Mouse (Mus musculus): ENCODE data around the gene Rln3. TPM values are rescaled to one million over a fixed set of nuclear protein-coding genes. Genes with fewer than 3 reads are reported as not detected.
"Not testable (repeated sequence)": the region's sequence is repeated elsewhere in the genome, so short reads cannot be mapped to it uniquely, and the experiment has no call there.

Rln3 gene
- total and polyA plus RNA-seq, 3 experiments, result not detected

DNA sequence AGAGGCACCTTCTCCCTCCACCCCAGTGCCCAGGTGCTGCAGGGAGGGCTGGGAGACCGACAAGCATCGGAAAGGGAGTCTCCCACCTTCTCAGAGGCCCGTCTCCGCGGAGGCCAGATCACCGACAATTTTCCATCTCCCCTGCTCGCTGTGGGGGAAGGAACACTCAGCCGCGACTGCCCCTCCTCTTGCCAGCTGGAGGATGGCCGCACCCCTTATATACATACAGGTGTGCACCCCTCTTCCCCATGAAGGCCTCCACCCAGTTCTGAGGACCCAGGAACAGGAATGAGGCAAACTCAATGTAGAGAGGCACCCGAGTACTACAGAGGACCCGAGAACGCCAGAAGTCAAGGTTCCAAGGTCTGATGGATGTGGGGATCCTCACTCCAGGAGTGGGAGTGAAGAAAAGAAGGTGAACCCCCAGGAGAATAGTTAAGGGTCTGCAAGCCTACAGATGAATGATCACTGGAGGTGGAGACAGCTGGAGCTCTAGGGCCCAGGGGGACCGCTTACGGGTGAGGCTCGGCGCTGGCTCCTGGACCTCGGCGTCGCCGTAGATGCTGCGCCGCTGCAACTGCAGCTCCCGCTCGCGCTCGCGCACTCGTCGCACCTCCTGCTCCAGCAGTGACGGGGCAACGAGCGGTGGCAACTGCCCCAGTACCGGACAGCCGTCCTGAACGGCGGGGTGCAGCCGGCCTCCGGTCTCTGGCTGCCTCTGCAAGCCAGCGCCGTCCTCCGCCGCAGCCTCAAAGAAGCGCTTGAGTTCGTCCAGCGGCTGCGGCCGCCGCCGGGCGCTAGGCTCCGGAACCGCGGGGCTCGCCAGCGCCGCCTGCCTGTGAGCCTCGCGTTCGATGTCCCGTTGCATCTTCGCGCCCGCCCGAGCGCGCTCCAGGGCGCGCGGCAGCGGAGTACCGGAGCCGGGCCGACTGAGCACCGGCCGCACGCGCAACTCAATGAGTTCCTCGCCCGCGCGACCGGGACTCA, 33.9 kb downstream of the Rln3 start:
- Histone ChIP-seq H3K36me3 (replicated peaks) (peaks cover 2% of the 10 kb centered on the region), H3K27me3 (ENCODE audit: insufficient read depth, low read length) (peaks cover 27% of the 10 kb centered on the region), H3K4me1 (ENCODE audit: insufficient read depth, low read depth, low read length) (no peaks in the 10 kb centered on the region), H3K4me3 (ENCODE audit: low read depth, low read length) (no peak overlapping the region; the same call in 1 of the 2 replicates), H3K9me3 (replicated peaks) (peaks cover 27% of the 10 kb centered on the region)
- no peak for DNase-seq (ENCODE audit: low spot score)
- TF ChIP-seq GATA1 (IDR thresholded peaks at IDR 0.05; ENCODE audit: borderline replicate concordance, low read length) (no peak), POLR2AphosphoS5 (IDR thresholded peaks at IDR 0.05; ENCODE audit: insufficient replicate concordance, low read depth, low read length) (no peak), CTCF (IDR thresholded peaks at IDR 0.05; ENCODE audit: low read depth, low read length) (no peak), GATA2 (IDR thresholded peaks at IDR 0.05; ENCODE audit: borderline replicate concordance, low read depth, low read length) (no peak), TAL1 (conservative IDR thresholded peaks at IDR 0.05; ENCODE audit: low read depth, low read length) (no peak)
- no peak for ATAC-seq (ENCODE audit: extremely low read depth, insufficient number of reproducible peaks, low FRiP score, poor library complexity, severe bottlenecking)

DNA sequence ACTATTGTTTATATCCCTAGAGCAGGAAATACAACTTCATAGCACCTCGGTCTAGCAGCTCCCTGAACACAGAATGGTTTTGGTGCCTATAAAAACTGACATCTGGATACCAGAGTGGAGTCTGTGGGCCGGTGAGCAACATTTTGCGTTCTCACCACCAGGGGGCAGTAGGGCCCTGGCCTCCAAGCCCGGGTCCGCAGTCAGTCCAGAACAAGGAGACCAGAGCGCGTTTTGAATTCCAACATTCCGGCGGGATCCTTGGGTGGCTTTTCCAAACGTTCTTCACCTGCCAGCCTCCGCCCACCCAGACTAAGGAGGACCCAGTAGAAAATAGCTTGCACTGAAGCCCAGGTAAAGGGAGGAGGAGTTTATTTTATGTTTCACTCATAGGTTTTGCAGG, 34.9 kb downstream of the Rln3 start:
- DNase-seq (ENCODE audit: low spot score) (no peak), ATAC-seq (ENCODE audit: extremely low read depth, insufficient number of reproducible peaks, low FRiP score, poor library complexity, severe bottlenecking) (no peak; the same call in 1 of the 2 replicates)
- peaks cover 7% of the 10 kb centered on the region for H3K4me1 ChIP-seq (ENCODE audit: insufficient read depth, low read depth, low read length)
- H3K27me3 ChIP-seq (ENCODE audit: insufficient read depth, low read length), result peaks cover 27% of the 10 kb centered on the region
- peaks cover 27% of the 10 kb centered on the region for H3K9me3 ChIP-seq (replicated peaks)
- H3K4me3 ChIP-seq (ENCODE audit: low read depth, low read length), result no peak overlapping the region
- peaks cover 4% of the 10 kb centered on the region for H3K36me3 ChIP-seq (replicated peaks)
- TF ChIP-seq CTCF (IDR thresholded peaks at IDR 0.05; ENCODE audit: low read depth, low read length), result no peak

DNA sequence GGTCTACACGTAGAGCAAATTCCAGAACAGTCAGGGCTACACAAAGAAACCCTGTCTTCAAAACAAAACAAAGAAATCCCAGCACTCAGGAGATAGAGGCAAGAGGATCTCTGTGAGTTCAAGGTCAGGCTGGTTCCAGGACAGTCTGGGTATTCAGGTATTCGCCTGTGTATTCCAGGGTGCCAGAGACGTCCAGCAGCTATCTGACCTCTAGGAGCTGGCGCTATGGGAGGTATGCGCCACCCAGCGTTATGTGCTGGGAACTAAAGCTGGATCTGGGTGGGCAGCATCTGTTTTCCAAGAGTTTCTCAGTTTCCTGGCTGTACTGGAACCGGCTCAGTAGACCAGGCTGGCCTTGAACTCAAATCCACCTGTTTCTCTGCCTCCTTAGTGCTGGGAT, 36.4 kb downstream of the Rln3 start:
- H3K4me3 ChIP-seq (ENCODE audit: low read depth, low read length), result no peak overlapping the region
- peaks cover 19% of the 10 kb centered on the region for H3K4me1 ChIP-seq (ENCODE audit: insufficient read depth, low read depth, low read length)
- peaks cover 27% of the 10 kb centered on the region for H3K27me3 ChIP-seq (ENCODE audit: insufficient read depth, low read length)
- ATAC-seq (ENCODE audit: extremely low read depth, insufficient number of reproducible peaks, low FRiP score, poor library complexity, severe bottlenecking), result no peak
- no peak for TF ChIP-seq CTCF (IDR thresholded peaks at IDR 0.05; ENCODE audit: low read depth, low read length)
- TF ChIP-seq GATA1 (IDR thresholded peaks at IDR 0.05; ENCODE audit: borderline replicate concordance, low read length), result no peak
- no peak for TF ChIP-seq POLR2AphosphoS5 (IDR thresholded peaks at IDR 0.05; ENCODE audit: insufficient replicate concordance, low read depth, low read length)
- H3K9me3 ChIP-seq (replicated peaks), result peaks cover 27% of the 10 kb centered on the region
- peaks cover 14% of the 10 kb centered on the region for H3K36me3 ChIP-seq (replicated peaks)
- no peak for DNase-seq (ENCODE audit: low spot score)

DNA sequence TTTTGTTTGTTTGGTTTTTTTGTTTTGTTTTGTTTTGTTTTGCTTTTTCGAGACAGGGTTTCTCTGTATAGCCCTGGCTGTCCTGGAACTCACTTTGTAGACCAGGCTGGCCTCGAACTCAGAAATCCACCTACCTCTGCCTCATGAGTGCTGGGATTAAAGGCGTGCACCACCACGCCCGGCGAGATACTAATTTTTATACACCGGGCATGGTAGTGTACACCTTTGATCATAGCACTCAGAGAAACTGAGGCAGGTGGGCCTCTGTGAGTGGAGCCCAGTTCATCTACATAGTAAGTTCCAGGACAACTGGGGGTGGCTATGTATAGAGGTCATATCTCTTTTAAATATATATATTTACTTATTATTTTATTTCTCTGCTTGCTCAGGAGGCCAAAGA, 39.3 kb downstream of the Rln3 start:
- DNase-seq (ENCODE audit: low spot score); ATAC-seq (ENCODE audit: extremely low read depth, insufficient number of reproducible peaks, low FRiP score, poor library complexity, severe bottlenecking); H3K9me3 ChIP-seq (replicated peaks); H3K4me3 ChIP-seq (ENCODE audit: low read depth, low read length); H3K27me3 ChIP-seq (ENCODE audit: insufficient read depth, low read length): not testable (repeated sequence)
- Histone ChIP-seq H3K4me1 (ENCODE audit: insufficient read depth, low read depth, low read length) (peaks cover 40% of the 10 kb centered on the region), H3K36me3 (replicated peaks) (peaks cover 43% of the 10 kb centered on the region)

DNA sequence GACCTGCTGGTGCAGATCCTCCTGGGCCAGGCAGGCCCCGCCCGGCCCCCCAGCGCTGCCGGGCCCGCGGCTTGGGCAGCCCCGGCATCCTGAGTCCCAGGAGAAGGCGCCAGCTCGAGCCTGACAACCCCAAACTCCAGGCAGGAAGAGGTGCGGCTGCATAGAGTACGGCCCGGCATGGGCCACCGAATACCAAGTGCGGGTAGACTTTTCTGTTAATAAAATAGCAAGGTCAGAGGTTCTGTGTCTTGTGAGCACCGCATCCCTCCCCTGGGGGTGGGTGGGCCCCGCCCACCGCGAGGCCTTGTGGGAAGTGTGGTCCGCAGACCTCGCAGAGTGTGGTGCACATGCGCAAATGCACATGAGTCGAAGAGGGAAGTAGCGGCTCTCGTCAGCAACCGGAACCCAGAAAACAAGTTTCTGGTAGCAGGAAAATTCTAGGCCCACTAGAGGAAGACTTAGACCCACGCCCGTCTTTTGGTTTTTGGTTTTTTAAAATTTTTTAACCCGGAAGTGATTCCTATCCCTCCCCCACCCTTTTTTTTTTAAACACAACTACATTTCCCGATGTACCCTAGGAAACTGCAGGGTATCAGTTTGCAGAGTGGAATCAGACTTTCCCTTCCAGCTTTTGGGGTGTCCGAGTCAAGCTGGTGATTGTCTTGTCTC, 40.1 kb downstream of the Rln3 start:
- Histone ChIP-seq H3K4me3 (ENCODE audit: low read depth, low read length) (peak overlapping the region; percentile 70), H3K36me3 (replicated peaks) (peaks cover 51% of the 10 kb centered on the region), H3K4me1 (ENCODE audit: insufficient read depth, low read depth, low read length) (peaks cover 45% of the 10 kb centered on the region), H3K27me3 (ENCODE audit: insufficient read depth, low read length) (no peaks in the 10 kb centered on the region), H3K9me3 (replicated peaks) (peaks cover 2% of the 10 kb centered on the region; the same call in 1 of the 2 replicates)
- TF ChIP-seq GATA1 (IDR thresholded peaks at IDR 0.05; ENCODE audit: borderline replicate concordance, low read length), result no peak
- no peak for TF ChIP-seq POLR2AphosphoS5 (IDR thresholded peaks at IDR 0.05; ENCODE audit: insufficient replicate concordance, low read depth, low read length)
- TF ChIP-seq GATA2 (IDR thresholded peaks at IDR 0.05; ENCODE audit: borderline replicate concordance, low read depth, low read length), result no peak
- TF ChIP-seq TAL1 (conservative IDR thresholded peaks at IDR 0.05; ENCODE audit: low read depth, low read length), result no peak
- TF ChIP-seq CTCF (IDR thresholded peaks at IDR 0.05; ENCODE audit: low read depth, low read length), result no peak
- DNase-seq (ENCODE audit: low spot score) (peak; percentile 91), ATAC-seq (ENCODE audit: extremely low read depth, insufficient number of reproducible peaks, low FRiP score, poor library complexity, severe bottlenecking) (peak; percentile 77)

DNA sequence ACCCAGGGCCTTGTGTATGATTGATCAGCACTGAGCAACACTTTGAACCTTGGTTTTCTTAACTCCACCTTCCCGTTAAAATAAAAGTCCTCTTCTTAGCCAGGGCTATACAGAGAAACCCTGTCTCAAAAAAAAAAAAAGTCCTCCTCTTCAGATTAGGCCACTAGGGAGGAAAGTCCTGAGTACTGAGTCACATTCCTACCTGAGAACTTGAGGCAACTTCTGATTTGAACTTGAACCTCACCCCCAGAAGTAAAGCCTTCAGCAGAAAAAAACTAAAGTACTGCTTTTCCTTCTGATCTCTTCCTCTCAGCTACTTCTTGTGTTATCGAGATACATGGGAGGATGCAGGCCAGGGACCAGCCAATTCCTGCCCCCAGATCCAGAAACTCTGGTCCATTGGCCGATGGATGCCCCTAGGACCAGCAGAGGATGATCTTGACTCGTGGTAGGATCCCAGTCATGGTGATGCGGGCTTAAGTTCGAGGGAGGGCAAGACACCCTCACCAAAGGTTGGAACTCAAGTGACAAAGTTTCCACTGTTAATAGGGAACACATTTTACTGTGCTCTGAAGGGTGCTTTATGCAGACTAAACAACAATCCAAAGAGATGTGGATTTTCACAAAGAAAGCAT, 41.1 kb downstream of the Rln3 start:
- Histone ChIP-seq H3K9me3 (replicated peaks) (peaks cover 2% of the 10 kb centered on the region; the same call in 1 of the 2 replicates), H3K4me1 (ENCODE audit: insufficient read depth, low read depth, low read length) (peaks cover 54% of the 10 kb centered on the region), H3K27me3 (ENCODE audit: insufficient read depth, low read length) (no peaks in the 10 kb centered on the region), H3K36me3 (replicated peaks) (peaks cover 61% of the 10 kb centered on the region), H3K4me3 (ENCODE audit: low read depth, low read length) (peak overlapping the region; percentile 16; the same call in 1 of the 2 replicates)
- DNase-seq (ENCODE audit: low spot score), result no peak
- TF ChIP-seq GATA2 (IDR thresholded peaks at IDR 0.05; ENCODE audit: borderline replicate concordance, low read depth, low read length), result no peak
- no peak for TF ChIP-seq TAL1 (conservative IDR thresholded peaks at IDR 0.05; ENCODE audit: low read depth, low read length)
- TF ChIP-seq CTCF (IDR thresholded peaks at IDR 0.05; ENCODE audit: low read depth, low read length), result no peak
- TF ChIP-seq POLR2AphosphoS5 (IDR thresholded peaks at IDR 0.05; ENCODE audit: insufficient replicate concordance, low read depth, low read length), result no peak
- TF ChIP-seq GATA1 (IDR thresholded peaks at IDR 0.05; ENCODE audit: borderline replicate concordance, low read length), result no peak
- ATAC-seq (ENCODE audit: extremely low read depth, insufficient number of reproducible peaks, low FRiP score, poor library complexity, severe bottlenecking), result no peak
